In the genomic region with DNA sequence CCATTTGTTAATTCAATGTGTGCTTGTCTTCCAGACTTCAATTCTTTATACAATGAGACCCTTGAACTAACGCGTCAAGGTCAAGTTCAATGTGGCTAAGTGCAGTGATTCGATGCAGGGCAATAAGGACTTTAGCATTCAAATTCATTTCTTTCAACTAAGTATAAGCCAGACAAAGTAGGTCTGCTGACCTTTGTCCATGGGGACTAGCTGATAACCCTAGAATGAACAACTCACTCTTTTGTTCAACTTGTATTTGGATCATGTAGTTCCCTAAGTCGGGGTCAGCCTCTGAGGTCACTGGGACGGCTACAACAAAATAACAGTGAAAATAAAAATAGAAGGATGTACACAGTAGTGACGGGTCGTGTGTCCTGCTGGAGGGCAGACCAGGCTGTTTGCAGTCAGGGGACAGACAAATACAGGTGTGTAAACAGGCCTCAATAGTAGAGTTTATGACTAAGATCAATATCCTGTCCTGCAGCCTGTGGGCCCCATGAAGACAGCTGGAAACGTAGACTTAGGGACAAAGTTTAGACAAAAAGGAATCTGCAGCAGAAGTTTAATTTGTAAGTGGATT, we compare ENCODE assay signal across 11 mouse cellular contexts. TPM values are rescaled to one million over a fixed set of nuclear protein-coding genes. Genes with fewer than 3 reads are reported as not detected.
"Had no signal": no experiment of that assay in that cellular context is flagged by ENCODE, and none has a peak within 500 bp of the region (broad histone marks: within the 10 kb centered on the region; RNA-seq: fewer than 3 reads in every experiment).

No protein-coding gene starts in this region.

- H3K27ac ChIP-seq: hindbrain, embryonic 15.5 days; limb, embryonic 12.5 days; midbrain, embryonic 12.5 days; neural tube, embryonic 13.5 days had no signal

- ATAC-seq: midbrain, embryonic 16.5 days had no signal

- H3K9ac ChIP-seq: hindbrain, embryonic 15.5 days; limb, embryonic 12.5 days; midbrain, embryonic 12.5 days; neural tube, embryonic 13.5 days had no signal

- DNase-seq: kidney, adult 8-10 months; kidney, postnatal 25 days; lung, adult 18-20 months; right cerebral cortex, adult 18-20 months; thymus, postnatal 36 days had no signal

- H3K4me1 ChIP-seq: neural tube, embryonic 13.5 days had no signal

- H3K4me3 ChIP-seq: hindbrain, embryonic 15.5 days; limb, embryonic 12.5 days; midbrain, embryonic 12.5 days; neural tube, embryonic 13.5 days had no signal

- H3K27me3 ChIP-seq: hindbrain, embryonic 15.5 days; limb, embryonic 12.5 days; midbrain, embryonic 12.5 days; neural tube, embryonic 13.5 days had no signal

- H3K4me2 ChIP-seq: hindbrain, embryonic 15.5 days; limb, embryonic 12.5 days; midbrain, embryonic 12.5 days; neural tube, embryonic 13.5 days had no signal

- H3K36me3 ChIP-seq: hindbrain, embryonic 15.5 days; limb, embryonic 12.5 days; midbrain, embryonic 12.5 days; neural tube, embryonic 13.5 days had no signal

- H3K9me3 ChIP-seq: hindbrain, embryonic 15.5 days; limb, embryonic 12.5 days; midbrain, embryonic 12.5 days; neural tube, embryonic 13.5 days had no signal

RNA-seq across cellular contexts. Expression of gene Reg4, which starts 20.6 kb away (rescaled TPM):
- polyA plus RNA-seq: hindbrain, embryonic 15.5 days; limb, embryonic 12.5 days; lung, embryonic 16.5 days; midbrain, embryonic 12.5 days; midbrain, embryonic 16.5 days; neural tube, embryonic 13.5 days had no signal
